Mouse (Mus musculus) adrenal gland, adult (tissue): ENCODE measurements at regions not wholly inside any gene's neighbourhood (a gene's known extent, or its start where the extent isn't known, plus 50 kb on each side); places are given as distances from the start of the nearest gene placed in this dataset.
A peak's percentile ranks its signal among the peaks of the same experiment; 100 is the strongest.

Experiments
- DNase-seq, 2 experiments: peaks; one replicate each; pipeline ENCODE4 v3.0.0; 2022 to 2023; ENCODE audit warnings: low spot score in 1 of 2; ENCODE audit not compliant: inconsistent age in 2 of 2

DNA sequence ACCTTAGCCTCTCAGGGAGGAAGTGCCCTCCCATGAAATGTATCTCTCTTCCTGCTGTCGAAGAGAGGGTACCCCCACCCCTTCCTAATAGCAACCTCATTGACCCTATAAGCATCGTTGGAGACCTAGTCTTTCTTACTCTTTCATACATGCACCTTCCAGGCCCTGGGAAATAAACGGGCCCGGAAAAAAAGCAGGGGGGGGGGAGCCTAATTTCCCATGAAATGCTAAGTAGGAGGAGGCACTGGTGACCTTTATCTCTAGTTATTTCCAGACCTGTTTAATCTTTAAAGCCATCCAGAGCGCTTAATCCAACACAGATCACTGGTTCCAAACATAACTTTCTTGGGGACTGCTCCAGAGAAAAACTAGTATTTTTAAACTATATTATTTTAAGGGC, 260.5 kb upstream of the A1bg start:
- no peak for DNase-seq

DNA sequence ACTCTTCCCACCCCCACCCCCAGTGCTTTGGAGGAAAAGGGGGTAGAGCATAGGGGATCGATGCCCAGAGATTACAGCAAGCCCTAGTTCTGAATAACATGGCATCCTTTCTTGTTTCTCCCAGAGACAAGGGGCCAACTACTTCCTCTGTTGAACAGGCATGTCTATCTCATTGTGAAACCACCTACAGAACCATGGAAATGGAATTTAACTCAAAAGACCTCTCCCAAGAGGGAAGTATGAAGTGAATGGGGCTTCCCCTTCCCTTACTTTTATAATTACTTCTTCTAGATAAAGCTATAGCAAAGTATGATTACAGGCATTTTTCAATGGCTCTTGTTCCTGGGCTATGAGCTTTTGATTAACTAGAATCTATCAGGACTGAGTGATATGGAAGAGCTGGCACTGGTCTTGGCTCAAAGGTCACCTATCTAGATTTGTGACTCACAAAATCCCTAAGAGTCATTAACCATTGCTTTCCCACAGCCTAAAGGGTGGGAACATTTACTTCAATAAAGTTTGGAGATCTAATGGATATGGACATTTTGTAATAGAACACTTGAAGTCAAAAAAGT, 246.1 kb upstream of the A1bg start:
- no peak for DNase-seq

DNA sequence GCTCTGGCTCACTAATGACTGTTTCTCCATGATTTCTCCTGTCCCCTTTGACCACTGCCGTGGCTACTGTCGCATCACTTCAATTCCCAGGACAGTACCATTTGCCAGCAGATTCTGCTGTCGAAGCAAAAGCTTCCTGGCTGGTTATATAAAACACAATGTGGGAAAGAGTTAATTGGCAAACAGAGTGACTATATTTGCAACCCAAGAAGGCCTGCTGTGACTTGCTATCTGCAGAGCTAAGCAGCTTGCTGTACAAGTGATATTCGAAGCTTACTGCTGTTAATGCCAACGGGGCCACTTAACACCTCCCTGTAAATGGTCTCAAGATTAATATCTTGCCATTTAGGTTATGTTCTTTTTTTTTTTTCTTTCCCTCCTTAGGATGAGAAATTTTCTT, 242.2 kb upstream of the A1bg start:
- DNase-seq: no peak

DNA sequence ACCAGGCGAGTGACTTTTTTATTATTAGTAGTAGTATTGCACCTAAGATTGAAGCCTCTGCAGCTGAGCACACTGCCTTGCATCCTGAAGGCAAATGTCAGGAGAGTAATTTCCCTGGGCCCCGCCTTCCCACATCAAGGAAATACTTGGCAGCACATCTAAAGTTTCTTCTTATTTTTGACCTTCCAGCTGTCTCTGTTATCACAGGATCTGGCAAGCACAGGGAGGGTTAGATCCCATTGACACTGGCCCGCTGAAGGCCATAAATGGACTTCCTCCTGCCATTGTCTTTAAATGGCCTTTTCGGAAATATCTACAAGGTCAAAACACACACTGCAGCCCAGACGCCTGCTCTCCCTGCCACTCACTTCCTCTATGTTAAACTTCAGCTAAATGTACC, 238.6 kb upstream of the A1bg start:
- DNase-seq: peak; percentile 90 to 95

DNA sequence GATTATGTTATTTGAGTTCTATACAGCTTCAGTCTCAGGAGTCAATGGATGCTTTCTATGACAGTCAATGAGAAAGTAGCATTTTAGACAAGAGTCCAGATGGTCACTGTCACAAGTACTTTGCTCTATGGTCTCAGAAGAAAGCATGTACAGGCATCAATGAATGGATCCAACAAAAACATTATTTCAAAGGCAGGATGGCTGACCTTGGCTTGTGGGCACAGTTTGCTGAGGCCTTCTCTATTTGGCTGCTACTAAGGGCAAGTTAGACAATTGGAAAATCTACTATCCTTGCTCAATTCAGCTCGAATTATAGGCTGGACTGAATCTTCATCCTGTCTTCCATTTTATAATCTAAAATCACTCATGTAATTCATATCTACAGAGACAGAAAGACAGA, 237.9 kb upstream of the A1bg start:
- DNase-seq: peak; percentile 51 to 83

DNA sequence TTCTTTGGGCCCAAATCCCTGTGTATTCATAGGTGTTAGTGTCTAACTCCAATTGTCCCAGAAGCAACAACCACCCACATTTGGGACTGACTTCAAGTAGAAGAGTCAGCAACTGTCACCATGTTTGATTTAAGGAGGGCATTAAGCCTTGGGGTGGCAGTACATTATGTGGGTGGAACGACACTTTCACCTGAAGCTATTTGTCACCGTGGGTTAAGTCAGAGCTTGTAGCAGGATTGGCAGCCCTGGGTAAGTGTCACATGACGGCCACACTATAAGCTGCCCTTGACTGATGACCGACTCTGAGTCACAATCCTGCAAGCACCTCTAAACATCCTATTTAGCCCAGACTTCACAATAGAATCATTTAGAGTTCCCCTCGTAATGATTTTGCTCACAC, 236.7 kb upstream of the A1bg start:
- peak; percentile 49 to 85 for DNase-seq

DNA sequence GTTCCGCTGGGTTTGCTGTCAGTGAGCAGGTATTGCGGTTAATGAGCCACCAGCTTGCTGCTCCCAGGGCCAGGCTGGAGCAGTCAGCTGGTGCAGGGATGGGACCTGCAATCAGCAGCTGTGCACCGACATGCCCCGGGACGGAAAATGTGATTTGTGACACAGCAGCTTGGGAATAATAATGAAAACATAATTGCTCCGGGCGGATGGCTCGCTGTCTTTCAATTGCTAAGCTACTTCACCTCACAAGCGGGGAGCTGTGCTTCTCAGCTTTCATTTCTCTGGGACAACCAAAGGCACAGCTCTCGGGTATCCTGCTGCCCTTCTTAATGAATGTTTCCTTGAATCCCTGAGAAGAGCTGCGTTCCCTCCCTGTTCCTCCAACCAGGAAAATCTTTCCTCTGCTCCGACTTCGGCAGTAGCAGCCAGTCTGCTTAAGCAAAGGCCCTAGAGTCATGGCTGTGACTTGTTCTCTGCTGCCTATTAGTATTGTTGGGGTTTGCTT, 235.3 kb upstream of the A1bg start:
- DNase-seq: peak; percentile 69 to 87

DNA sequence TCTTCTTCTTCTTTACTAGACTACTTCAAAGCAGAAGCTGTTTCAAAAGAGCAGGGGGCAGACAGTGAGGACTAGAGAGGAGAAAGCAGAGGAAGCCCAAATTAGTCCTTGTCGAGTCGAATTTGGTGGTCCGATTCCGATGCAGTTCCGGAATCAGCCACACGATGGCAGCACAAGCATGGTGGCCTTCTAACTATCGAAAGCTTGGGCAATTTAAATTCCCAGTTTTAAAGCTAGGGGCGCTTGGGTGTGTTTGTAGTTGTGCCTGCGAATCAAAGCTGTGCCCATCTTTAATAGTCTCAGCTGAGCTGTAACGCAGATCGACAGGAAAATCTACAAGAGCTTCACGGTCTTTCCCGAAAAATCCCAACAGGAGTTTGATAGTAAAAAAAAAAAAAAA, 234.7 kb upstream of the A1bg start:
- DNase-seq: peak; percentile 88 to 97

DNA sequence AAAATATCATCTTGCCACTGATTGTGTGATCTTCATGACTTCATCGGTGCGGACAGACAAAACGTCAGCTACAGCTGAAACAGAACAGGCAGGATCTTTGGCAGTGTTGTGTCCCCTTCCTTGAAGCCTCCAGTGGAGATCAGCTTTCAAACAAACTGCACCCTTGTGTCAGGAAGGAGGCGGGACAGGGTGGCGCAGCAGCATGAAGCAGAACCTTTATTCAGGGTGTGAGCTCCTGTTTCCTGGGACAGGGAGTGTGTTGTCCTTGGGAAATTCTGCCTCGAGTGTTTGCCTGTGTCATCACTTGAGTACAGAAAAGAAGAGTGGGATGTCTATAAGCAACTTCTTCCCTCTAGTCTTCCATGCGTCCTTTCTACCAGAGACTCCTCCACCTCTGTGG, 232.7 kb upstream of the A1bg start:
- no peak for DNase-seq

DNA sequence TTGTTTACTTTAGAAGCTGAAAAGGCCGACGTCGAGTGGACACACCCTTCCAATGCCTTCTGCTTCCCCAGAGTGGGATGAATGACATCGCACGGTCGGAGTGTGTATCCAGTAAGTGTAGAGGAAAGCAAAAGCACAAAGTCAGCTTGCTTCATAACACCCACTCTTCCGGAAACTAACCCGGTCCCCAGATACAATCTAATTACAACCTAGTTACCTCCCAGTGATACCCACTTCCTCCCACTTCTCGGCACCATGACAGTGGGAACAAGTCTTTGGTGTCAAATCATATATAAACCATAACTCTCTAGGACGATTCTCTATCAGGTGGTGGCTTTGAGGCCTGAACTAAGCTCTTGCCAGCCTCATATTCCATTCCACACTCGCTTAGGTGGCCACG, 231.4 kb upstream of the A1bg start:
- no peak for DNase-seq

DNA sequence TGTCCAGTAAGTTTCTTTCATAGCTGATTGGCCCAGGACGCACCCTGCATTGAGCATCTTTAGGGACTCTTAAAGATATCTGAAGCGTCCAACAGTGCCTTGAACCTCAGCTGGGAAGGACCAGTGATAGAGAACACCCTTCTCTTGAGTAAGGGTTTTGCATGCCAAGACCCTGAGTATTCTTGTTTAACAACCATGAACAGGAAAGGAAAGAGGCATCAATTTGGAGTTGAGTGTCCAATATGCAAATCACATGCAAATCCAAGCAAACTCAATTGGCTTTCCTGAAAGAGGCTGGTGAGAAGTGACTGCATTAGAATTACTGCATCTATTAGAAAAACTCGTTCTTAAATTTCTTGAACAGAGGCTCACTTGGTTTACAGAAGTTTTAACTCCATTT, 220.0 kb upstream of the A1bg start:
- no peak for DNase-seq

DNA sequence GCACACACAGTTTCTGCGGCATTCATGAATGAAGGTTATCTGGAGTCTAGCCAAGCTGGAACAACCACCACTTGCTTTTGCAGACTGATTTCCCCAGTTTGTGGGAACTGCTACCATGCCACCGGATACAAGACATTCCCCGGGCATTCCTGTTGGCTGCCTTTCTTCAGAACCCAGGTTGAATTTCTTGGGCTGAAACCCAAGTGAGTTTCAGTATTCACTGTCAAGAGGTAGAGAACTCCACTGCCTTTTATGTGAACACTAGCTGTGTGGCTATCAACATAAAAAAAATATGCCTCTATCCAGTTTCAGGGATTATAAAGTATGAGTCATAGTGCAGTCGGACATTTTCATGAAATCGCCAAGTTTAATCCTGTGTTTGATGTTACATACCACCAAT, 216.3 kb upstream of the A1bg start:
- DNase-seq: peak in 1 of 2 experiments; percentile 33

DNA sequence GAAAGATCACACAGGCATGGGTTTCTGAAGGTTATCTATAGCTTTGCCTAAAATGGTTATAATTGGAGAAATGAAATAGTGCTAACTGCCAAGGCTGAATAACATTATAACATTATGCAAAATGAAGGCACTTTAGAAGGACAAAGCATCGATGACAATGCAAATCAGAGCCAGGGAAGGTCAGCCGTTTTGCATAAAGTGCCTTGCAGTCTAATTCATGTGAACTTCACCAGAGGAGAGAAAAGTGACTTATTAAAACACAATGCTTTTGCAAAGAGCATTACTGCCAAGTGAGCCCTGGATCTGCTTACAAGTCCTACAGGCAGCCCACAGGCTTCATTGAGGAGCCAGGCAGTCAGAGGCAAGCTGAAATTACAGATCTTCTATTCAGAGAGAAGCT, 214.0 kb upstream of the A1bg start:
- DNase-seq: no peak

DNA sequence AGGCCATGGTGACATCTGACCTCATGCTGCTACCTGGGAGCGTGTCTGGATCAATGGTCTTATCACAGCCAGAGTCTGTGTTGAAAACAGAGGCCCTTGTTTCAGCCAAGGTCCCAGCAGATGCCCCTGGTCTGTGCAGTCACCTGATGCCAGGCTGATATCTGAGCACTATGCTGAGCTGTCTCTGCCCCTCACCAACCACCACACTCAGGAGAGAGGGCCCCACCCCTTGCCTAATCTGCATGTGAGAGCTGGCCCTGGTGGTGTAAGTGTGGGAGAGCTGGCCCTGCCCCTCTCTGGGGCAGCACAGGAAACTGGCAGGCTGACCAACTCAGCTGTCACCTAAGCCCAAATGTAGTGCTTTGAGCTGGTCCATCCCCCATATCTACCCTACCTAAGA, 210.5 kb upstream of the A1bg start:
- DNase-seq: no peak

DNA sequence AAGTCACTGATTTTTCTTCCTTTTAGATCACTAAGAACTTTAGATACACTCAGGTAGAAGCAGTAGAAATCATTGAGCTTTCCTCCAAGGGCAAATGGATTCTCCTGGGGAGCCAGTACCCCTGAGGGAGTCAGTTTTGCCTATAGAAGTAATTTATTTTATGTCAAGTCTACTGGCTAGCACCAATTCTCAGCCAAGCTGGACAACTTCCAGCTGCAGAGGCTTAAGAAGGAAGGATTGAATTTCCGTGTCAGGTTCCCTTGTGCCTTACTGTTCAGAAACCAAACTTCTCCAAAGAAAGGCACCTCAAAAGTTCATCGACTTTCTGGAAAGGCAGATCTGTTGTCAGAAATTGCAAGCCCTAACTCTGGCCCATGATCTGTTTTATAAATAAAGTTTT, 205.2 kb upstream of the A1bg start:
- DNase-seq: no peak

DNA sequence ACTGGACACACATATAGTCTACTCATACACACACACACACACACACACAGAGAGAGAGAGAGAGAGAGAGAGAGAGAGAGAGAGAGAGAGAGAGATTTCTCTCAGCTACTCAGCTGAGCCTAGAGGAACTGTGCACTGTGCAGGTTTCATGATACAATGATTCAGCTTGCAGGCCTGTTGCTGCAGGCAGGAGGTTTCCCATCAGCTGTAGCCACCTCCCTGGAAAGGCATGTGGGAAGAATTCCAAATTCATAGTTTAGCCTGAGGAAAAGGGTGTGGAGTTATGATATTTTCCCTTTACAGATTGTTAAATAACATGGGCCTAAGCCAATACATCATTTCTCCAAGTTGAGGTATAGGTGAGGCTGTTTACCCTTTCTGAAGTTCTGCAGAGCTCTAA, 204.3 kb upstream of the A1bg start:
- no peak for DNase-seq

DNA sequence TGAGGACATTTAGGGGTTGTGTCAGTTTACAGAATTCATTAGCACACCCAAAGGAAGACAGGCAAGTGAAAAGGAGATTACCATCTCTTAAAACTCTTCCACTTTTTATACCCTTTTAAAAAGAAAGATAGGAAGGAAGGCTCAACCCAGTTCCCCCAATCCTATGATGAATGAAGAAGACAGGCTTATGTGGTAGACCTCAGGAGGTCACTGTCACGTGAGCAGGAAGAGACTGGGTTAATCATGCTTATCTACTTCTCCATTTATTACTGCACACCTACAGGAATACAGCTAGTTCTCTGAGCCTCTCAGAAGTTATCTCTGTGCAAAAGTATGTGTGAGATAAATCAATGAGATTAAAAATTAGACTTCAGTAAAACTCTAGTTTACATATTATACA, 194.1 kb upstream of the A1bg start:
- DNase-seq: no peak

DNA sequence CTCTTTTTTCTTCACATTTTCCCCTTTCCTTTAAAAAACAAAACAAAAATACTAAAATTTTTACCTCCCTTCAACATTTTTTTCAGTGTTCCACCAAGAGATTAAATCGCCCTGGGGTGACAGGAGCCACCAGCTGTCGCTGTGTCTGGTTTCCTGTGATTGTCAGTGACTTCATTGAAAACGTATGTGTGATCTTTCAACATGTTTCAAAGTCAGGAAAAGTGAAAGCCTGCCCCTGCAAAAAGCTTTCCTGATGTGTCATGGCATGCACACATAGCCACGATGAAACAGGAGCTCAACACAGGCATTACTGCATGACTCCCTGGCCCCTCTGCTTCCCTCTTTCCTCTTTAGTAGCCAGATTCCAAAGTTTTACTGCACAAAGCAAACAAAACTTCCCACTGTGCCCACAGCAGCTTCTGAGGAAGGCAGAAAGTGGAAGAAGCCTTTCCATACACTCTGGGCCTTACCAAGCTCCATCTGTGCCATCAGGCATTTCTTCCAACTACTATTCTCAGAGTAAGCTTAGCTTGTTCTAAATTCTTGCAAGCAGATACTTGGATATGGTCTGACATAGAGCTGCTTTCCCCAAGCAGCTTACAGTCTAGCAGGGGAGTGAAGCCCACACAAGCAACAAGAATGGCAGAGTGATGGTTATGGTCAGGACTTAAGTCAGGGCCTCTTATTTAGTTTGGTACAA, 186.8 kb upstream of the A1bg start:
- DNase-seq: no peak

DNA sequence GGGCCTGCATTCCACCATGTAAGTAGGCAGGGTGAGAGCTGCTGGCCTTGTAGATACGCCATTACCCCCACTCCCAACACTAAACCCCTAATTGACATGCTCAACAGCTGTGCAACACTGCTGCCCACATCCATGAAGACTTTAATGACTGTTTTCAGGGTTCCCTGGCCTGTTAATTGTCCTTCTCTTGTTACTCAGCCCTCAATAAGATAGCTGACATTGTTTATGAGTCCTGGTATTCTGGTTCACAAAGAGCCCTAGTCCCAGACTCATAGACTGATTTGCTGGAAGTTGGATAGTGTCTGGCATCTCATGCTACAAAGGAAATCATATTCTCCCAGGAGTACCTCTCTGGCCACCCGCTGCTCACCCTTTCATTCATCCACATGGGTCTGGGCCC, 186.1 kb upstream of the A1bg start:
- DNase-seq: no peak

DNA sequence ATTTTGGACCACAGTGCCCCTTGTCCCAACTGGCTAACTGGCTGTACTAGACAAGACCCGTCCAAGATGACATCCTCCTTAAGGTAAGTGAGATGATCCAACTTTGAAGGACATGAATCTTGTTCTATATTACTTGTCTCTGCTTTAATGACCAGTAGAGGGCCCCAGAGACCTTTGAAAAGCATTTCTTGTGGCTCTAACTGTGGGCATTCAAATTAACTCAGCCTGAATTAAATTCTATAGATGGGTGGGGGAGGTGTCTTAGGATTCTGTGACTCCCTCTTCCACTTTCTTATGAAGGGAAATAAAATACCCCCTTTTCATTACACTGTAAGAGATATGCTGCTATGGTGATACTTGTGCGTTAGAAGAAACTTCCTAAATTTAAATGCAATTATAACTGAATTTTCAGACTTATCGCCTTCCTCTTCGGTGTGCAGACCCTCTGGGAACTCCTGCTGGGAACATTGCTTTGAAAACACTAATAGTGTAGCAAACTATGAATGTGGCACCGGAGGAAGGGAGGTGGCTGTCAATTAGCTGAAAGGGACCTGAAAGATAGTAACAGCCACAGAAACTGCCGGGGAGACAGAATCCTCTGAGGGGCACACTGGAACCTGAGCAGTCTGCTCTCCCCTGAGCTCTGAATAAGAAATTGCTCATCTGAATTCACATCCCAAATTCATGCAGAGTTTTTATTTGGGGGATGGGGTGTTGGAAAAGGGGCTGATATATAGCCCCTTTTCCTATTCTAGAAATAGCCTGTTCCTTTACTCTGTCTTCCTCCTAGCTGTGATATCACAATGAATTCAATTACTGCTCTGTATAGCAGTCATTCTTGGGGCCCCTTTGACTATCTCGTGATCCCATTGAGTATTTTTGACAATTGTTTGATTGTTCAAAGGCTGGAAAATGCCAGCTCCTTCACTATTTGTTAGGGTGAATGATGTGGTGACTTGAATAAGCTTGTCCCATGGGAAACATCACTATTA, 179.9 kb upstream of the A1bg start:
- DNase-seq: peak; percentile 19 to 84

DNA sequence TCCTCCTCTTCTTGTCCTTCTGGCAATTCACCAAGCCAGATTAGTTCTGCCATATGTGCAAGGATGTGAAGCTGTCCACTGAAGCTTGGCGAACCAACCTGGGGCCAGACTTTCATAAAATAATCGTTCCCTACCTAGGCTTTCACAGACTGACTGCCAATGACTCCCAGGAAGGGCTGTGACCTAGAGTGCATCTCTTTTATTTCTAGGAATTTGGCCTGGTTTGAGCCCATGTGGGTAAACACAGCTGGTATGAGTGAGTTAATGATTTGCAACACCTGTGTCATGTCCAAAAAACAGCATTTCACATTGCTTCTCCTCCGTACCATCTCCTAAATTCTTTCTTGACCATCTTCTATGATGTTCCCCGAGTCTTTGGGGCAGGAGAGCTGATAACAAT, 178.0 kb upstream of the A1bg start:
- no peak for DNase-seq

DNA sequence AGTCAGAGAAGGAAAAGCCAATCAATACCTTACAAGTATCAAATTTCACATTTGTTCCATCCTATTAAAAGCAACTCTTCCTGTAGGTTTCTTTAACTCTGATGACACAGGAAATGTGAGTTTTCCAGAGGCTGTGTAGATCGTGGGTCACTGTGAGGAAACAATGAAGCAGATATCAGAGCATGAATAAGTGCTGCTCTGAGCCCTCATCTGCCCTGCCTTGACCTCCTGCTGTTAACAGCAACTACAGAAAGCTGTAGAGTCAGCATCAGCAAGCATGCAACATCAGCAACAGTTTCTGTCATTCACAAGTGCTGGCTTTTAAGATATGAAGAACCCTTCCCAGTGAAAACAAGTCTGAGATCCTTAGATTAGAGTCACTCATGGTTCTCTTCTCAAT, 176.2 kb upstream of the A1bg start:
- no peak for DNase-seq
